Mouse (Mus musculus) stomach, postnatal 0 days (tissue): ENCODE measurements around the gene Gjb5. TPM values are rescaled to one million over a fixed set of nuclear protein-coding genes. Genes with fewer than 3 reads are reported as not detected.

Experiments
- ATAC-seq: fragments of 200-750 bp; cut with Nextera tagmentation; 2 replicates; pipeline ENCODE4 v1.8.0; 2017; ENCODE audit not compliant: low FRiP score, low TSS enrichment
- DNase-seq: peaks from one replicate; pipeline ENCODE4 v3.0.0-alpha.2; 2016; ENCODE audit warnings: low spot score
- H3K27ac ChIP-seq: fragments of 300-500 bp; sonication (generic); replicated peaks from 2 replicates; pipeline ENCODE4 v1.5.1; 2014; ENCODE audit warnings: mild to moderate bottlenecking, control low read depth
- H3K27me3 ChIP-seq: fragments of 300-500 bp; sonication (generic); 2 replicates; pipeline ENCODE4 v1.6.1; 2014; ENCODE audit warnings: low read length; ENCODE audit not compliant: control insufficient read depth, insufficient read depth
- H3K36me3 ChIP-seq: fragments of 300-500 bp; sonication (generic); 2 replicates; pipeline ENCODE4 v1.6.1; 2014; ENCODE audit warnings: low read length, mixed read lengths; ENCODE audit not compliant: control insufficient read depth, insufficient read depth
- H3K4me1 ChIP-seq: fragments of 300-500 bp; sonication (generic); replicated peaks from 2 replicates; pipeline ENCODE4 v1.6.1; 2014; ENCODE audit warnings: antibody characterized with exemption; ENCODE audit not compliant: control insufficient read depth, insufficient read depth
- H3K4me2 ChIP-seq: fragments of 300-500 bp; sonication (generic); replicated peaks from 2 replicates; pipeline ENCODE4 v1.6.1; 2014; ENCODE audit warnings: low read depth, mild to moderate bottlenecking, control low read depth, moderate library complexity
- H3K4me3 ChIP-seq: fragments of 300-500 bp; sonication (generic); 2 replicates; pipeline ENCODE4 v1.5.1; 2014; ENCODE audit warnings: low read depth, low read length, control low read depth
- H3K9ac ChIP-seq: fragments of 300-500 bp; sonication (generic); 2 replicates; pipeline ENCODE4 v1.6.1; 2014; ENCODE audit warnings: mild to moderate bottlenecking, low read length, control low read depth, mixed read lengths
- H3K9me3 ChIP-seq: fragments of 300-500 bp; sonication (generic); 2 replicates; pipeline ENCODE4 v1.6.1; 2016; ENCODE audit warnings: low read length; ENCODE audit not compliant: control insufficient read depth
- CTCF ChIP-seq: IDR thresholded peaks from 2 replicates; pipeline ENCODE4 v1.5.1; 2016; ENCODE audit warnings: antibody characterized with exemption, low read depth, mild to moderate bottlenecking, moderate library complexity
- EP300 ChIP-seq: optimal IDR thresholded peaks from 2 replicates; pipeline ENCODE3; 2016; ENCODE audit warnings: antibody characterized with exemption
- WGBS: fragments of 180-500 bp; shearing (Covaris S2); extraction: QIAGEN DNeasy Blood & Tissue Kit; methylation state at CpG from one replicate; pipeline ENCODE4 v1.1.7; 2014; 5-methylcytosine and 5-hydroxymethylcytosine counted together
- polyA plus RNA-seq: library from polyadenylated mRNA; unstranded; fragments of >200 nt; fragmentation: Nextera tagmentation; extraction: Ambion mirVana; gene quantifications from 2 replicates; pipeline ENCODE4 v1.2.1, GENCODE M21; 2015

The Gjb5 gene
- polyA plus RNA-seq, 1 experiment from 2014 or later, result 3.3 TPM

- DNase-seq (no peak), ATAC-seq (peak; percentile 49)
- TF ChIP-seq EP300 (no peak), CTCF (no peak)
- 34% methylated on average over 15 of the region's 15 CpGs for WGBS
- Histone ChIP-seq H3K9me3 (no peaks in the 10 kb centered on the region), H3K27ac (no peak overlapping the region), H3K4me2 (no peak overlapping the region), H3K4me3 (no peak overlapping the region), H3K4me1 (no peaks in the 10 kb centered on the region), H3K36me3 (no peaks in the 10 kb centered on the region), H3K9ac (no peak overlapping the region), H3K27me3 (no peaks in the 10 kb centered on the region)
Observed at GRCm38 (mm10) chr4:127354506-127355485, 3.2 kb downstream of the Gjb5 start.

- DNase-seq (no peak), ATAC-seq (0 out of 2 replicates have a peak, but pooled peaks have one; percentile 20)
- Histone ChIP-seq H3K36me3 (no peaks in the 10 kb centered on the region), H3K4me2 (no peak within 1 kb of the TSS; the same call in 1 of the 2 replicates), H3K27me3 (no peaks in the 10 kb centered on the region), H3K4me3 (no peak within 1 kb of the TSS), H3K9me3 (no peaks in the 10 kb centered on the region), H3K4me1 (no peaks in the 10 kb centered on the region), H3K9ac (no peak within 1 kb of the TSS), H3K27ac (no peak within 1 kb of the TSS)
- 46% methylated on average over 8 of the region's 8 CpGs for WGBS
- no peak for TF ChIP-seq CTCF
- no peak for TF ChIP-seq EP300
Observed at GRCm38 (mm10) chr4:127353951-127354438, 4.0 kb downstream of the Gjb5 start, which contains the start of gene Gjb4. TSS of gene Gjb4 (minus strand) at chr4:127354081.

DNA sequence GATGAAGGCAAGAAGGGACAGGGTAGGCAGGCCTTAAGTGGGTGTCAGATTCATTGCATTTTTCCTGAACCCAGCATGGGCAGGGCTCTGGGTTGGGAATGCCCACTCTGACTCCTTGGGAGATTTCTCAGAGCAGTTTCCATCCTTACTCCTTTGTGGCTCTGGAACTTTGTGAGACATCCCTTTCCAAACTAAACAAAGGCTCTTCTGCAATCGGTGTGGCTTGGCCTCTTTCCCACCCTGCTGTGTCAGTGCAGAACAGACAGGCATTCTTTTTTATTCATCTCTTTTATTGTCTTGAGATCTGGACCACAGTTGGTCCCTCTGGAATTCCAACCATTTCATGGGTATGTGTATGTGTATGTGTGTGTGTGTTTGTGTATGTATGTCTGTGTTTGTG, 5.4 kb downstream of the Gjb5 start:
- H3K9me3 ChIP-seq, result no peaks in the 10 kb centered on the region
- no peak overlapping the region for H3K4me2 ChIP-seq
- TF ChIP-seq EP300 (no peak), CTCF (no peak)
- no peaks in the 10 kb centered on the region for H3K36me3 ChIP-seq
- no peak overlapping the region for H3K27ac ChIP-seq
- H3K27me3 ChIP-seq, result no peaks in the 10 kb centered on the region
- H3K4me3 ChIP-seq, result no peak overlapping the region
- H3K4me1 ChIP-seq, result no peaks in the 10 kb centered on the region
- H3K9ac ChIP-seq, result no peak overlapping the region
- ATAC-seq (no peak), DNase-seq (no peak)
- WGBS, result 27% methylated on average over 1 of the region's 1 CpGs

GRCm38 (mm10) chr4:127349560-127350300, 8.3 kb downstream of the Gjb5 start:
- no peaks in the 10 kb centered on the region for H3K36me3 ChIP-seq
- H3K9ac ChIP-seq, result no peak overlapping the region
- no peak for TF ChIP-seq EP300
- no peak for TF ChIP-seq CTCF
- no peaks in the 10 kb centered on the region for H3K9me3 ChIP-seq
- H3K4me2 ChIP-seq, result no peak overlapping the region
- H3K4me1 ChIP-seq, result no peaks in the 10 kb centered on the region
- H3K27me3 ChIP-seq, result no peaks in the 10 kb centered on the region
- H3K4me3 ChIP-seq, result no peak overlapping the region
- ATAC-seq (no peak), DNase-seq (no peak)
- WGBS, result 28% methylated on average over 4 of the region's 4 CpGs
- H3K27ac ChIP-seq, result no peak overlapping the region

- WGBS, result 57% methylated on average over 5 of the region's 5 CpGs
- no peak overlapping the region for H3K4me2 ChIP-seq
- H3K27me3 ChIP-seq, result no peaks in the 10 kb centered on the region
- no peaks in the 10 kb centered on the region for H3K9me3 ChIP-seq
- DNase-seq (no peak), ATAC-seq (no peak)
- no peak overlapping the region for H3K4me3 ChIP-seq
- TF ChIP-seq CTCF (no peak), EP300 (no peak)
- H3K9ac ChIP-seq, result no peak overlapping the region
- no peaks in the 10 kb centered on the region for H3K4me1 ChIP-seq
- no peak overlapping the region for H3K27ac ChIP-seq
- no peaks in the 10 kb centered on the region for H3K36me3 ChIP-seq
Observed at GRCm38 (mm10) chr4:127345000-127345399, 13.0 kb downstream of the Gjb5 start.
